Mouse (Mus musculus) 3134 (cell line): ENCODE measurements around the gene Lpar1.
"Not testable (repeated sequence)": the region's sequence is repeated elsewhere in the genome, so short reads cannot be mapped to it uniquely, and the experiment has no call there.

Source experiments
- DNase-seq: peaks from one replicate; pipeline ENCODE4 v3.0.0-alpha.2; 2011; ENCODE audit warnings: low spot score; ENCODE audit not compliant: insufficient read length; ENCODE audit errors: extremely low read depth

The Lpar1 gene

GRCm38 (mm10) chr4:58546441-58547272 is 7.0 kb downstream of the Lpar1 start:
- DNase-seq, result no peak

- no peak for DNase-seq
Measured at GRCm38 (mm10) chr4:58545888-58546432, 7.7 kb downstream of the Lpar1 start.

GRCm38 (mm10) chr4:58543171-58543570 is 10.5 kb downstream of the Lpar1 start:
- DNase-seq, result no peak

DNA sequence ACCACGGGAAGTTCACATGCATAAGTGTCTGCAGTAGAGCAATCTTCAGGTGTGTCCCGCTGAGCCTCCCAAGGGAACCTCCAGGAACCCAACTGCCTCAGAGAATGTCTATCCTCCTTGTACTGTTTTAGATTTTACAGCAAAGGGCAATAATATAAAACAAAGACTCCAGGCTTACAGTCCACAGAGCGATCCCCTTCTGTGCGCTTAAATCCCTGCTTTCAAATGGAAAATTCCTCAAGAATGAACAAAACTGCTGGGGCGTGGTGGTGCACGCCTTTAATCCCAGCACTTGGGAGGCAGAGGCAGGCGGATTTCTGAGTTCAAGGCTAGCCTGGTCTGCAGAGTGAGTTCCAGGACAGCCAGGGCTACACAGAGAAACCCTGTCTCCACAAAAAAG is 11.0 kb downstream of the Lpar1 start:
- DNase-seq, result not testable (repeated sequence)

DNA sequence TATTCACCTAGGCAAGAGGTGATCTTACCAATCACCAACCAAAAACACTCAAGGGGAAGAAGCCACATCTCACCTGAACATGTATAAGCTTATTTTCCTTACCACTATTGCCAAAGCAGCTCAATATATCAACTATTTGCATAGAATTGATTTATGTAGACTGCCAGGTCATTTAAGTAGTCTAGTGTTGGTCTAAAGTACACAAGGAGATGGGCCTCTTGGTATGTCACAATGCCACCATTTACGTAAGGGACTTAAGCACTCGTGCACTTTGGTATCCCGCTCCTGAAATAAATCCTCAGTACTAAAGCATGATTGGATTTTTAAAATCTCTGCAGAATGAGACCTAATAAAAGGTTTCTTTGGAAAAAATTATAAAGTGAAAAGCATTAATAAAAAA is 12.9 kb downstream of the Lpar1 start:
- DNase-seq, result no peak

- DNase-seq, result no peak
Measured at GRCm38 (mm10) chr4:58540385-58540784, 13.3 kb downstream of the Lpar1 start.

GRCm38 (mm10) chr4:58538696-58539095 is 15.0 kb downstream of the Lpar1 start:
- no peak for DNase-seq

DNA sequence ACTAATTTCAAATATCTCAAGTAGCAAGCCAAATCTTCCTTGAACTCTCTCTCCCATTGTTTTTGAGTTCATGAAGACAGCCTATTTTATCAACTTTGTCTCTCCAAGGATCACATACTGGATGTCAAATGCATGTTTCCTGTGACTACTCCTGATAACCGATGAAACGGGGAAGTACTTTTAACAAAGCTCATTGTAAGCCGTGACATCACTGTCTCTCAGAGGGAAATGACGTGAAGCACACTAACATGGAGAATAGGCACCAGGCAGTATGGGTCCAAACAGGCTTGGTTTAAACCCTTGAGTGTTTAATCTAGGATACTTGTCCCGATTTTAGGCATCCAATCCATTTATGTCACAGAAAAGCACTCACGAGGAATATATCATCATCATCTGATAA is 17.9 kb downstream of the Lpar1 start:
- DNase-seq, result no peak

DNA sequence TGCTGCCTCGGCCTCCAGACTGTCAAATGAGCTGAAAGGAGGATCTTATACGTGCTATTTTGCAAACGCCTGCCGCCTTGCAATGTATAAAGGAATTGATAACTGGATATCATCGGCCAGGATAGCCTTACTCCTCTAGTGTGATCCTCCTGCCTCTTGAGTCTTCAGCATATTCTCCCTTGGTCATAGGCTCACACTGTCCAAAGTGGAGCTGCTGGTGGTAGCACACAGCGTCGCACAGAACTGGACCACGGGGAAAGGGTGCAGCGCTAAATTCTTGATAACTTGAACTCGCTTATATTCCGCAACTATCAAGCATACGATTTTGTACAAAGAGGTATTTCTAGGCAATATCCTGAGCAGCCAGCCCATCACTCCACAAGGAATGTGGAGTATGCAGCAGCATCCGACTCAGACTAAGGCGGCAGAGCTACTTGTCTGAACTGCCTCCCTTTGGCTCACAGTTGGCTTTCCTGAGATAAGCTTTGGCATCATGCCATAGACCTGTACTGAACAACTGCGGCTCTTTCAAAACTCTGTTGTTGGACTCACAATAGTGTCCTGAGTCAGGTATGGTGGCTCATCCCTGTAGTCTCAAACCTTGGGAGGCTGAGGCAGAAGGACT is 18.9 kb downstream of the Lpar1 start:
- no peak for DNase-seq

DNA sequence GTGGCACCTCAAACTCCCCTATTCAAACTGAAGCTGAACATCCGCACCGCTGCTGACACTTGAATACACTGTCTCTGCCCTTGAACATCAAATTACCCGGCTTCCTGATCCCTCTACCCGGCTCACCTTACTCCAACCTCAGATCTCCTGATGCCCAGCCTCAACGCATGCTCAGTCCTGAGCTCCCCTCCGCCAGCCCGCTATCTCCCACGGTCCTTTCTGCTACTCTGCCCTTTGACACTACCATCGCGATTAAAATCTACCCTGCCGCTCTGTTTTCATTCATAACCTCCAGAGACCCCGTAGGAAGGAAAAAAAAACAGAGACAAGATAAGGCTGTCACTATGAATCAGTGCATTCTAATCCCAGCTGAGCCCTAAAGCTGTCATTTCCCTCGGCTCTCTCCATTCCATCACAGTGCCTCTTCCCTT is 19.5 kb downstream of the Lpar1 start:
- no peak for DNase-seq

DNA sequence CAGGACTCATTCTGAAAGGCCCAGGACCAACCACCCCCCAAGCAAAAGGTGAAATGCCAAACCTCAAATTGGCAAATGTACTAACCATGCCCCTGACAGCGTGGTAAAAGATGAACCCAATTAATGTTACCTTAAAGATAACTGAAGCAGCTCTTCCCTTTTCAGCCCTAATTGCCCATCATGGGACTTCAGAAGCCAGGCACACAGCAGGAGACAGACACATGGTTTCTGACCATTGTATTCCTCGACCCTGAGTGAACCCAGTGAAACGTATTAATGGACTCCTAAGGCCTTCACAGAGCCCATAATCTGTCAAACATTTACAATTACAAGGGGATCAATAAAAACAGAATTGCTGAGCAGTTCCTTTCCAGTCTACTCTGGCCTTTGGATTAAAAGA is 20.2 kb downstream of the Lpar1 start:
- no peak for DNase-seq

DNA sequence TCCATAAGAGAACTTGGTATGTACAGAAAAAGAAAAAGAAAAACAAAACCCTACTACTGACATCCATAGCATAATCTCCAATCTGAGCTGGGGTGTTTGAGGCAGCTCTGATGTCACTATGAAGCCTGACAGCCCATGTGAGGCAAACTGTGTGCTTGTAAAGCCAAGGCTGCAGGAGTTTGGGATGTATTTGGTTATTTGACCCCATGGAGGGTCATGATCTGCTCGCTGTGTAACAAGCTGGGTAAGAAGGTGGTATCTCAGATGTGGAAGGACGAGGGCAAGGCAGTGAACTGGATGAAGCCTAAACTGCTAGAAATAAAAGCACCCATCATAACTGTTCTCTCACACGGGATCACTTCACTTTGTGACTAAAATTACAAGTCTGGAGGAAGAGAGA is 21.4 kb downstream of the Lpar1 start:
- DNase-seq, result no peak

GRCm38 (mm10) chr4:58530706-58531105 is 23.0 kb downstream of the Lpar1 start:
- DNase-seq, result no peak

- no peak for DNase-seq
Measured at GRCm38 (mm10) chr4:58530279-58530678, 23.4 kb downstream of the Lpar1 start.

DNA sequence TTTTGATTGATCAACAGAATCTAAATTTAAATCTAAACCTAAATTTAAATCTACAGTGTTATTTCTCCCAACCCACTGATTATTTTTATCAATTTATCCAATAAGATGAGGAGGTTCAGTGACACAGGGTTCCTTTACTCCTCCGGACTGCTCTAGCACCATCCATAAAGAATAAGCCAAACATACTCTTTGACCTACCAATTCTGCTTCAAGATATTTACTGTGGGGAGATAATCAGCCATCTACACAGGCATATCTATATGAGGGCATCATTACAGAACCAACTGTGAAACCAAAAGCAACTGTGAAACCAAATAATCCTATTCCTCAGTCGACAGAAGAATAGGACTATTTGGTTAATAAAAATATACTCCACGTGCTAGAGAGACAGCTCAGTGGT is 25.8 kb downstream of the Lpar1 start:
- no peak for DNase-seq

GRCm38 (mm10) chr4:58521137-58521536 is 32.6 kb downstream of the Lpar1 start:
- DNase-seq, result no peak

- DNase-seq, result no peak
Measured at GRCm38 (mm10) chr4:58520531-58520930, 33.2 kb downstream of the Lpar1 start.

GRCm38 (mm10) chr4:58519891-58520290 is 33.8 kb downstream of the Lpar1 start:
- no peak for DNase-seq

GRCm38 (mm10) chr4:58518215-58518988 is 35.3 kb downstream of the Lpar1 start:
- no peak for DNase-seq

DNA sequence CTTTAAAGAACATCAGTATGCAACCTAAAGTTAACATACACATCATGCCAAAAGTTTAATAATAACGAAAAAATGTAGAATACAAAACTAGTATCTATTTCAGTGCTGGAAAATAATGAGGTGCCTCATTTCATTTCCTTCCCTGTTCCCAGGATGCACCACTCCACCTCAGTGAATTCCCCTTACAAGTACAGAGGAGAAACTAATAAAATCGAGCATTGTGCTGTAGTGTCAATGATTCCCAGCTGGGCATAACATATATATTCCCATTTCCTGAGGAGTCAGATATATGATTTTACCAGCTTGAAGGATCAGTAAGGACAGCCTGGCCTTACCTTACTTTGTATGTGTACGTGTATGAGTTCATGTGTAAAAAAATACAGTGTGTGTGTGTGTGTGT is 36.9 kb downstream of the Lpar1 start:
- no peak for DNase-seq

DNA sequence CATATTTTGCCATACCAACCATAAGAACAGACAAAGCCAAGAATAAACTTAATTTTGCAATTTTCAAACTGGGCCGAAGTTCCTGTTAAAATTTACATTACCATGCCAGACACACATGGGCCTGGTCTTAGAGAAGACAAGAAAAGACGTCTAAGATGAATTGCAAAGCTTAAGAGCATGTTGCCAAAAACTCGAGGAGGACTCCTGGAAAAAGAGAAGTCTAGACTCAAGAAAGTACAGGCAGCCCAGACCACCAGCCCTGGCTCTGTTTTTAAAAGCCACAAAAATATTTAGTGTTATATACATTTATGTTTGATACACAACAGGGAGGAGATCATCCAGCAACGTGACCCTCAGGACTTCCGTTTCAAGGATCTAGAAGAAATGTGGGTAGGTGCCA is 37.5 kb downstream of the Lpar1 start:
- no peak for DNase-seq
